Mouse (Mus musculus) left cerebral cortex, postnatal 10 days (tissue): ENCODE results near the gene Car3. TPM values are rescaled to one million over a fixed set of nuclear protein-coding genes. Genes with fewer than 3 reads are reported as not detected.

Source experiments
- DNase-seq, 2 experiments: peaks; one replicate each; pipeline ENCODE4 v3.0.0; 2021 to 2022; ENCODE audit warnings: low spot score in 2 of 2, mixed read lengths in 1 of 2; ENCODE audit errors: extremely low spot score in 1 of 2
- intact Hi-C: fragments of 180-260 bp; cut with DNase I; formaldehyde crosslinking; loops from one replicate; pipeline ENCODE4 v1.15.1; 2025
- total RNA-seq, 2 experiments: library from RNA; stranded (reverse); gene quantifications; 2 replicates each; pipeline ENCODE4 v1.2.3; 2021

Gene Car3
- total RNA-seq, 2 experiments from 2014 or later: 1.5 to 1.6 TPM

DNA sequence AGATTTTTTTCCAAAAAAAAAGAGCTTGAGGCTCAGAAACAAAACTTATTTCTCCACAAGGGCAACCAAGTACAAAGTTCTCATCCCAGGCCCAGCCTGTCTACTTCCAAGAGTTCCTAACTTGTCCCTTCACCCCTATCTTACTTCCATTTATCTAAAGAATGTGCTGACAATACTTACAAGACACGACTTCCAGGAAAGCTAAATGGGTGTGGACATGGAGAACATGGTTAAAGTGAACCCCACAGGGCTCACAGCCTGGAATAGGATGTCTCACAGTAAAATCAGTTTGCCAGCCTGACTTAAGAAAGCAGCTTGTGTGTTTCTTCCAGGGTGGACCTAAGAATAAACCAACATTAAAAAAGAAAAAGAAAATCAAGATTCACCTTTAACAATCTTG is 7.2 kb downstream of the Car3 start:
- DNase-seq: no peak
- intact Hi-C loops: loop anchor here (2.0 to 5.0 kb wide), 3 partner anchors 188 to 372 kb away; no protein-coding TSS in a partner anchor

DNA sequence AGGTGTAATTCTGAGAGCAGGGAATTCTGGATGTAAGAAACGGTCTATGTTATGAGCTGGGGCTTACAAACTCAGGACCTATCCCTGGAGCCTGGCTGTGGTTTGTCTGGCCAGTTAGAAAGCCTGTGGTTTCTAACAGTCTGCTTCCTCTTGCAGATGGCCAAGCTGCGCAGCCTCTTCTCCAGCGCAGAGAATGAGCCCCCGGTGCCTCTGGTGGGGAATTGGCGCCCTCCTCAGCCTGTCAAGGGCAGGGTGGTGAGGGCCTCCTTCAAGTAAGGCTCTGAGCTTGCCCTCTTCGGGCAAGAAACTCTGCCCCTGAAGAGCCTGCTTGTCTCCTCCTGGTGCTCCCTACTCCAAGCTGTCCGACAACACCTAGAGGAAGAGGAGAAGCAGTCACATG is 8.1 kb downstream of the Car3 start:
- intact Hi-C loops: loop anchor here (2.0 to 5.0 kb wide), 3 partner anchors 189 to 371 kb away; no protein-coding TSS in a partner anchor
- DNase-seq: peak in 1 of 2 experiments; percentile 43

DNA sequence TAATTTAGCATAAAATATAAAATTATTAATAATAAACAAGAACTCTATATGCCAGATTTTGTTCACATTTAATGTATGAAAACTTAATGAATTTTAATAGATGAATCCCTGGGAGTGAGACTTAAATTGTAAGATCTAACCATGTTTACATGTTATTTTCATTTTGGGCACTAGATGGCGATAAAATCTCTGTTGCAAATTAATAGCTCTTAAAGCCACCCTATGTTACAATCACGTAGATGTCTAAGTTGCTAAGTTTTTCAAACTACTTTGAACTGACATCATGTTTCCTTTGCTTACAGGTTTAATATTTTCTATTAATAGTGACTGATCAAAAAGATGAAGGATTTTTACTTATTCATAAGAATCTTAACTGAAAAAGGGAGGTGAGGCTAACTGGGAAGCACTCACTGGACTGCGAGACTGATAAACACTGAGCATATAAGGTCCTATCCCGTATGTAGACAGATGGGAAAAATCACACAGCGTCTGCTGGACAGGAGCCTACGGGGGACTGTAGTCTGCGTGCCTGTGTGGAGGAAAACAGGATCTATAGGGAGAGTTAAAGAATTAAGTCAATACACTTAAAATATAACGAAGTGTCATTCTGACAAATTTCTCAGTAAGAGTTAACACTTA is 11.2 kb downstream of the Car3 start:
- intact Hi-C loops: loop anchor here (5.0 kb wide), 2 partner anchors 192 to 368 kb away; no protein-coding TSS in a partner anchor
- peak in 1 of 2 experiments; percentile 59 for DNase-seq

DNA sequence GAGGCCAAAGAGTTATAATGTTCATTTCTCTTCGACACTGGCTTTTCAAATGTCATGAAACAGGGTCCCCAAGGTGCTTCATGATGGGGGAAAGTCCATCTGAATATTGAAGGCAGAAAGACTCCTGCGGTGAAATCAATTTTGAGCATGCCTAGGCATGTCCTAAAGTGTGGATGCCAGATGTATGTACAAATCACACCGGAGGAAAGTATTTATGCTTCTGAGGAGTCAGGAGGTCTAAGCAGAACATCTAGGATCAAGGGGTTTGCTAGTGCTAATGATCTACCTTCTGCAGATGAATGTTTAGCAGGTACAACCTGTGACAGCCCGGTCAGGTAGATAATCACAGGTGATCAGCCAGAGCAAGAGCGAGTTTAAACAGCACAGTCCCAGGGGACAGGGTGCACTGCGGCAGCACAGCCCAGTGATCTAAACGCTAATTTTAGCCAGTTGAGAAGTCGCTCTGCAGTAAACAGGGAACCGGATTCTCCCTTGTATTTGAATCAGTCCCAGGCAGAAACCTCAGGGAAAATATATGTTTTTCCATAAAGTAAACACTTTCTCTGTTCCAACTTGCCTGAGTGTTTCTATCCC is 13.1 kb downstream of the Car3 start:
- intact Hi-C loops: no loop called here
- no peak for DNase-seq

DNA sequence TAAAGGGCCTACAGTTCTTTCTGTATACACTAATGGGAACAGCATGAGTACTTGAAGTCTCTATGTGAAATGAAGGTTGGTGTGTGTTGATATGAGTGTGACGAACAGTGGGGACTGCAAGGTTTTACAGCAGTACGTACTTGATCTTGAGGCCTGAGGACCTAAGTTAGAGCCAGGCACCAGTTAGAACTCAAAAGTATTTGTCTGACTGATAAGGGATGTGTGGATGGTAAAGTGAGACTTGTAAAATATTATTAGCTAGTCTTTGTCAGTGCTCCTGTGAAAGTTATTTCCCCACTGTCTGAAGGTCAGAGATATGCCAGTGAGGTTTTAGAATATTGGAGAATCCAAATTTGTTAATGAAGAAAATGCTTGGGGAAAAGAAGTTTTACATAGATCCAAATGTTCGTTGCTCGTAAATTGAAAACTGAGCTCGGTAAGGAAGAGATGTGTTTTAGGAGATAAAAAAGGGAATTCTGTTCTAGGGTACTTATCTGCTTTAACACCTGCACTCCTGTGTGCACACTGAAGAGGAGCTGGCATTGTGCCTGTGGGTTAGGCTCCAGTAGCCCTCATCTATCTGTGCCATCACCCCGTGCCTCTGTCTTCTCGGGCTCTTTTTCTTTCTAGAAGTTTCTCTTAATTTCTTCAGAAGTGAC is 14.1 kb downstream of the Car3 start:
- no peak for DNase-seq
- intact Hi-C loops: no loop called here

DNA sequence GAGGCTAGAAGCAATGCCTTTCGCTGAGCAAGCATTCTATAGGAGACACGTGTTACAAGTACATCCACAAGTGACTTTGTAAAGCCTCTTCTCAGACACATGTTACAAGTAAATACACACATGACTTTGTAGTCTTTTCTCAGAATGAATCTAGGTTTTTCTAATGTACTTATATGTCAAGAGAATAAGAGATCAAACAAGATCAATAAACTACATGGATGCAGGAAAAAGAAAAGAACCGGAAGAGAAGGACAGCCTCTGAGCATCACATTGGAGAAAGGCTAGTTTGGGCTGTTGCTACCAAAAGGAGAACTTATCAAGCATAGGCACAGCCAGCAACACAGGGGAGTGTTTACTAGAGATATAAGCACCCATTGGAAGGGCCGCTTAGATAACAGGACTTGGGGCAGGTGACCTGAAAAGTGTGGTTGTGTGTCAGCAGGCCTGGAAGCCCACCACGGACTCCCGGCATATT is 15.5 kb downstream of the Car3 start:
- DNase-seq: no peak
- intact Hi-C loops: no loop called here

DNA sequence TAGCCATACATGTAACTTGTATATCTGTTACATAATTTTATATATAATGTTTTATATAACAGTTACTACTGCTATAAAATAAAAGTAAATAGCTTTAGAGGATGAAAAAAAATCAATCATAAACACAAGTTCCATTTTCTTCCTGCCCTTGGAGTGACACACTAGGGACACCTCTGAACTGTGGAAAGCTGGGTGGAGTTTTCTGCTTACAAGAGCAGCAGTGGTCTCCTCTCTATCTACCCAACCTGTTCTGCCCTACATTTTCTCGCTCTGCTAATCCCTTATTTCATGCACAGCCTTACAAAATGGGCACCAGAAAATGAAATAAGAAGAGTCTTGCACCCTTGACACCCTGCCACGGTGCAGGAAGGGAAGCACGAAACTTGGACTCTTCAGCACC is 16.0 kb downstream of the Car3 start:
- DNase-seq: no peak
- intact Hi-C loops: no loop called here

DNA sequence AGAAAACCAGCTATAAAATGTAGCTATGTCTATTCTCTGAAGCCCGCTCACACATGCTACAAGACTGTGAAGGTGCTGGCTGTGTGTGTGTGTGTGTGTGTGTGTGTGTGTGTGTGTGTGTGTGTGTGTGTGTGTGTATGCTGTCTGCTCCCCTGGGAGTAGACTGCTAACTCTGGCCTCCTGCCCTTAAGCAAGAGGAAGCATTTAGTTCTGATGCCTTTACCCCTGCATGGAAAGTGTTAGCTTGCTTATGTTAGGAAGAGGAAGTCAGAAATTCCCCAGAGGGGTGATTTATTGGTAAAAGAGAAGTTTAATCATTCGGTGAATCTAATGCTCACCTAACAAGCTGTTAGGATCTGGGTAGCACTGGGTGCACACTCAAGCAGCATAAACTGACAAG is 17.0 kb downstream of the Car3 start:
- DNase-seq: no peak
- intact Hi-C loops: loop anchor here (10.0 kb wide), 1 partner anchor 1165 kb away; no protein-coding TSS in a partner anchor

DNA sequence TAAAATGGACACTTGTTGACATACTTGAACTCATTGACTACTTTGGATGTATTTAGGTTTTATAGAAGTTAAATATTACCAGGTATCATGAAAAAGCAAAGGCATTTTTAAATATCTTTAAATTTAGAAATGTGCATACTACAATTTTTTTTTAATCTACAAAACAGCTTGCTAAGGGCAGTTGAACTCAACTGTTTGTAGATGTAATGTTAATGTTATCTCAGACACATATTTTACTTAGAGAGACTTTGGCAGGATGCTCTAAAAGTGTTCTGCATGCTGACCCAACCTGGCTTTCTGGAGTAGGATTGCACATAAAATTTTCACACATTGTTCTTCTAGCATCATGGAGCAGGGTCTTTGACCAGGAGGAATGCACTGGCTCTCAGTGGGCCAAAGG is 18.7 kb downstream of the Car3 start:
- intact Hi-C loops: loop anchor here (10.0 kb wide), 1 partner anchor 1163 kb away; no protein-coding TSS in a partner anchor
- no peak for DNase-seq

DNA sequence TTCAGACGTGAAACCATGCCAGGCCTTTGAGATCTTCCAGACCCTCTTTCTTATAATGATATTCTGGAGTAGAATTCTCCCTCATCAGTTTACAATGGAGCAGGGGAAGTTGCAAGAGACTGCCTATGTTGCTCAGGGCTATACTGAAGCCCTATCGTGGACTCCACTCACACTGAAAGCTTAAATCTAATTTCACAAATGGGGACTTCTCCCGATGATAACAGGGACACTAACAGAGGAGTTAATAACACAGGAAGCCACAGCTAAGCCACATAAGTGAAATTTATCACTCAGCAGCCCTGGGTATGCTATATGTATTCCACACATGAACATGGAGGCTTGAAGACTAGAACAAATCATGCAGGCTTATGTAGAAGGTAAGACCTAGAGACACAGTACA is 19.4 kb downstream of the Car3 start:
- intact Hi-C loops: loop anchor here (10.0 kb wide), 1 partner anchor 1162 kb away; no protein-coding TSS in a partner anchor
- DNase-seq: no peak

DNA sequence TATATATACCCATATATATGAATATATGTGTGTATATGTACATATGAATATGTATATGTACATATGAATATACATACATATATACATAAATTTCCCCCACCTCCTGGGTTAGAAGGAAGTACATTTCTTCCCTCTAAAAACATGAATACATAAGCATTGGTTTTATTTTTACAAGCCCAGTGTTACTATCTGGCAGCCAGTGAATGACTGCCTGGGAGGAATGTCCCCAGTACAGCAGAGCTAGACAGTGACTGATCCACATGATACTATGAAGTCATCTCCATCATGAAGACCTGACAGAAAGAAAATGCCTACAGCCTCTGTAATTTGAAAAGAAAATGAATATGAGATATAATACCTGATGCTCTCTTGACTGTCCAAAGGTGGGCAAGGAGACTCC is 21.5 kb downstream of the Car3 start:
- intact Hi-C loops: loop anchor here (5.0 to 10.0 kb wide), 2 partner anchors 307 to 1160 kb away; no protein-coding TSS in a partner anchor
- no peak for DNase-seq

DNA sequence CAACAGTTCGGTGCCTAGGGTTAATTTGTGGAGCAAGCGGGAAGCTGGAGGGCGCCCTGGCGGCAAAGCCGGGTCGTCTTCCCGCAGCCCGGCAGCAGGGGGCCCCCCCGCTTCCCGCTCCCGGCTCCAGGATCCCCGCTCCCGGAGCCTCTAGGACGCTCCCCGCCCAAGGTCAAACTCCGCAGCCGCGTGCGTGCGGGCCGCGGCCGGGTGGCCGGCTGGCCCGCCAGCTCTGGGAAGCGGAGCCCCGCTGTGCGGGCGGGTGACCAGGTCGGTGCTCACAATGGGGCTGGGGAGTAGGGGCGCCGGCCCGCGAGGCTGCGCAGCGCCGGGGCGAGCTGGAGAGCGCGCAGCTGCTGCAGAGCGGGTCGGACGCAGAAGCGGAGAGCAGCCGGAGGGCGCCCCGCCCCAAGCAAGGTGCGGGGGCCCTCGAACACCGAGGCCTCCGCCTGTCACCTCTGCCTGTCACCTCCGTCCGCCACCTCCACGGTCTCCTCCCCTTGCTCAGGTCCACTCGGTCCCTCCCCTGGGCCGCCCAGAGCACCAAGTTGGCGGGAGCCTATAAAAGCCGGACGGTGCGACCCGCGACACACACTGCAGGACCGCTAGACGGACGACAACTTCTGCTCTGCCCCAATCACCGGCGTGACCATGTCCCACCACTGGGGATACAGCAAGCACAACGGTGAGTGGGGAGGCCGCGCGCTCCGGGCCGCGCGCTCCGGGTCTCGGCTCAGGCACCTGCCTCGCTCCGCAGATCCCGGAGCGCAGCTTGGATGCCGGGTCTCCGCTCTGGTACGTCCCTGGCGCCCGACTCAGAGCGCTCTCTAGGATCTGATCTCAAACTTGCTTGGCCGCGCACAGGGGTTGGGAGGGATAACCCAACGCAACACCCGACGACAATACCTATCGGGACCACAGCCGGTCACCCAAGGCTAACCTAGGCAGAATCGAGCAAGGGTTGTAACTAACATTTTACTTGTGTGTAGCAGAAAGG is 23.1 kb downstream of the Car3 start, which contains the start of gene Car2:
Gene Car2 (plus strand): TSS at position 172 of the 997 bp plus-strand sequence.
- intact Hi-C loops: loop anchor here (5.0 to 10.0 kb wide), 2 partner anchors 306 to 1158 kb away; no protein-coding TSS in a partner anchor
- DNase-seq: peak; percentile 26 to 82

DNA sequence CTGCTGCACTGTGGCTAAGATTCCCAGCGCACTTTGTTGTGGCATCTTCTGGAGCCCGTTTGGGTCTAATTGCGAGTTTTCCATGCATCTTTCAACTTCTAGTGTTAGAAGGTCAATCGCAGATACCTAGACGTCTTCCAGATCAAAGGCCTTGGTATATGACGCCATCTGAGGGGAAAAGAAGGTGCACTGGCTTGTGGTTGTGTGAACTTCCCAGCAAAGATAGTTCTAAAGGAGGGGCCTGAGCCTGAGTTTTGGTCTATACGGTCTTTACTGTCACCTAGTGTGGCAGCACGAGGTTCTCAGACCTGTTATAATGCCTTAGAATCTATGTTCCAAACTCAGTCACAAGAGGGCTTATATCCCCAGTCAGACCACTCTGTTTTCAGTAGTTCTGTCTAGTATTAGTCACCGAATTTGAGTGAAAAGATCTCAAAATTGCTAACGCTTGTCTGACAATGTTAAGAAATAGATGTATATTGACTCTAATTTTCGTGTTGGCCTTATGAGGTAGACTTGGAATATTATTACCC is 23.9 kb downstream of the Car3 start:
- DNase-seq: no peak

DNA sequence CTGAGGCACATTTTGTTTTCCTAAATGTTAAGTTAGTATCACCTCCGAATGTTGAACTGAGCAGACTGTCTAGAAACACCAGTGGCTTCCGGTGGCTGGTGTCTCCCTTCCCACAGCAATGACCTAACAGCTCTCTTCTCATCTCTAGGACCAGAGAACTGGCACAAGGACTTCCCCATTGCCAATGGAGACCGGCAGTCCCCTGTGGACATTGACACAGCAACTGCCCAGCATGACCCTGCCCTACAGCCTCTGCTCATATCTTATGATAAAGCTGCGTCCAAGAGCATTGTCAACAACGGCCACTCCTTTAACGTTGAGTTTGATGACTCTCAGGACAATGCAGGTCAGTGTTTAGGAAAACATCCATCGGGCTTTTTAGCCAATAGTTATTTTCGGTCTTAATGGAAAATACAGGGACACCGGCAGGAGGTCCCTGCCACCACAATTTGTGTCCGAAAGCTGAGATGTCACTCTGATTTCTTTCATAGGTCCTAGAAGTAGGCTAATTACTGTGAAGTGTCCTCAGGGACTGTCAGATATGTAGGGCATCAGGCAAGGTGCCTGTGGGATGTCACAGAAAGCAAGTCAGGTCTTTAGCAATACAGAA is 24.5 kb downstream of the Car3 start:
- intact Hi-C loops: loop anchor here (5.0 to 10.0 kb wide), 2 partner anchors 305 to 1157 kb away; no protein-coding TSS in a partner anchor
- DNase-seq: peak in 1 of 2 experiments; percentile 26

More for the DNA sequence above, 23.9 kb downstream of the Car3 start:
- intact Hi-C loops: loop anchor here (5.0 to 10.0 kb wide), 2 partner anchors 305 to 1158 kb away; no protein-coding TSS in a partner anchor

DNA sequence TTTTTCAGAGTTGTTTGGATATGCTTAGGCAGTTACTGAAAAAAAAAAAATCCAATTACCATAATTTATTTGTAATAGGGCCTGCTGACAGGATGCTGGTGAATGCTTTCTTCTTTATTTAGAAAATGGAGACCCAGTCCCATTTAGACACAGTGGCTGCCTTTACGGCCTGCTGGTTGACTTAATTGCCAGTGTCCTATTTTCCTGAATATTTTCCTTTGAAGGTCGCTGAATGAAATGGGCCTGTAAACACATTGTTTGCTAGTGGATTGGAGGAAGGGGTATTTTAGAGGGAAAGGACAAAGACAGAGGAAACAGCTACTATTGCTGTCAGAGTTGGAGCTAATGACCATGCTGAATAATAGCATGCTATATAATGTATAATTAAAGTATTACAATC is 25.2 kb downstream of the Car3 start:
- DNase-seq: no peak
- intact Hi-C loops: loop anchor here (5.0 to 10.0 kb wide), 2 partner anchors 304 to 1156 kb away; no protein-coding TSS in a partner anchor

DNA sequence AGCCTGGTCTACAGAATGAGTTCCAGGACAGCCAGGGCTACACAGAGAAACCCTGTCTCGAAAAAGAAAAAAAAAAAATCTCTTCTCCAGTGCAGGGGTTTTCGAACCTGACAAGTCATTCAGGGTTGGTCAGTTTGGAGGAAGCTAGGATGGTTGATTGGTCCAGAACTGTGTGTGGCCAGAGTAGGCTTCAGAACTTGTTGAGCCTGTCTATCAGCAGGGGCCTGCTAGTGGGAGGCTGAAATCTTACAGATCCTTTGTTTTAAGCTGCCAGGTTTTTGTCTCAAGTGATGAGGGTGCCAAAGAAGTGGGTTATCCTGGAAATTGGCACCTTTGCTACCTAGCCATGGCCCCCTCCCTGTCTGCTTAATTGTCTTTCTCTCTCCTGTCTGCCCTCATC is 25.8 kb downstream of the Car3 start:
- intact Hi-C loops: loop anchor here (5.0 to 10.0 kb wide), 2 partner anchors 303 to 1156 kb away; no protein-coding TSS in a partner anchor
- no peak for DNase-seq

DNA sequence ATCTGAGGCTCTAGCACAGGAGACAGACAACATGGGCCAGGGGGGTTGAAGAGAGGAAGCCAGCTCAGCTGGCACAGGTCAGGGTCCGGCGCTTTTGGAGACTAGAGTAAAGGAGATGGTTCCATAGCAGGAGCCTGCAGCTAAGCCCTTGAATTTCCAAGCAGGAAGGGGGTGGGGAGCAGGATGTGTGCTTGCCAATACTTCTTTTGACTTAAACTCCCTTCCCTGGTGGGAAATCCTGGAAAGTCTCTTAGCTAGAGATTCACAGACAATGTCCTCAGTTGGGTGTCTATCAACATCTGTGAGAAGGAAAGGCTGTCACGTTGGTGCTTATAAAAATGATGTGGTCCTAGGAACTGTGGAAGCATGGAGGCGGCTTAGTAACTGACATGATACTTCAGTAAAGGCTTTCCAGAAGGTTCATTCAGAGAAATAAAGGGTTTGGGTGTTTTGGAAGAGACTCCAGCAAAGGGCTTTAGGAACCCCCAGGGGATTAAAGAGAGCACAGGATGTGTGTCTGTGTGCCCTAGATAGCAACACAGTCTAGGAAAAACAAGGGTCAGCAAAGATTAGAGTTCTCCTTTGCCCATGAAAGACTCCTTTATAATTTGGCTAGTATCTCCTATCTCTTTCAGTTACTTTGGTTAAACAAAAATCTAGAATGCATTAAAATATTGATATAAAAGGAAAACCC is 26.6 kb downstream of the Car3 start:
- DNase-seq: peak in 1 of 2 experiments; percentile 44
- intact Hi-C loops: loop anchor here (5.0 to 10.0 kb wide), 2 partner anchors 302 to 1155 kb away; no protein-coding TSS in a partner anchor
